Mouse (Mus musculus) cortical plate, adult 2 months (tissue): Measurements from ENCODE around the gene Spryd4. TPM values are rescaled to one million over a fixed set of nuclear protein-coding genes. Genes with fewer than 3 reads are reported as not detected.
"Not testable (repeated sequence)": the region's sequence is repeated elsewhere in the genome, so short reads cannot be mapped to it uniquely, and the experiment has no call there.

Source experiments
- H3K27ac ChIP-seq: fragments of 200-500 bp; 2 replicates; pipeline ENCODE4 v1.5.1; 2012; ENCODE audit warnings: low read length, control low read depth, inconsistent platforms; ENCODE audit not compliant: insufficient read depth
- H3K4me1 ChIP-seq: fragments of 200-500 bp; 2 replicates; pipeline ENCODE4 v1.6.1; 2011; ENCODE audit warnings: low read length; ENCODE audit not compliant: control insufficient read depth, insufficient read depth
- H3K4me3 ChIP-seq: fragments of 200-500 bp; 2 replicates; pipeline ENCODE4 v1.5.1; 2011; ENCODE audit warnings: mild to moderate bottlenecking, low read length, control low read depth; ENCODE audit not compliant: insufficient read depth
- CTCF ChIP-seq: fragments of 200-500 bp; IDR thresholded peaks from 2 replicates; pipeline ENCODE4 v1.5.1; 2011; ENCODE audit warnings: mild to moderate bottlenecking, control low read depth, low read length; ENCODE audit not compliant: insufficient read depth; ENCODE audit errors: extremely low read depth
- POLR2A ChIP-seq: fragments of 200-500 bp; IDR thresholded peaks from 2 replicates; pipeline ENCODE4 v1.6.1; 2011; ENCODE audit warnings: mild to moderate bottlenecking, low read length, control low read depth; ENCODE audit not compliant: insufficient read depth; ENCODE audit errors: extremely low read depth
- polyA plus RNA-seq: library from polyadenylated mRNA; depleted of rRNA; stranded (reverse); fragments of >200 nt; gene quantifications from 2 replicates; pipeline ENCODE4 v1.2.3, GENCODE M21; 2012

Gene Spryd4
- polyA plus RNA-seq, 1 experiment: 10.0 TPM

GRCm38 (mm10) chr10:128191472-128191871, 20.1 kb downstream of the Spryd4 start:
- no peaks in the 10 kb centered on the region for H3K4me1 ChIP-seq
- no peak overlapping the region for H3K4me3 ChIP-seq
- TF ChIP-seq POLR2A (no peak), CTCF (no peak)
- no peak overlapping the region for H3K27ac ChIP-seq

GRCm38 (mm10) chr10:128188242-128188877, 23.2 kb downstream of the Spryd4 start:
- no peak for TF ChIP-seq POLR2A
- peak; percentile 77 for TF ChIP-seq CTCF
- H3K27ac ChIP-seq: no peak overlapping the region
- H3K4me1 ChIP-seq: no peaks in the 10 kb centered on the region
- no peak overlapping the region for H3K4me3 ChIP-seq

GRCm38 (mm10) chr10:128187181-128187605, 24.4 kb downstream of the Spryd4 start:
- H3K4me3 ChIP-seq: no peak overlapping the region
- TF ChIP-seq POLR2A: no peak
- no peak for TF ChIP-seq CTCF
- no peak overlapping the region for H3K27ac ChIP-seq
- H3K4me1 ChIP-seq: no peaks in the 10 kb centered on the region

GRCm38 (mm10) chr10:128185959-128186358, 25.6 kb downstream of the Spryd4 start:
- TF ChIP-seq POLR2A: no peak
- TF ChIP-seq CTCF: peak; percentile 98

GRCm38 (mm10) chr10:128185277-128185940, 26.2 kb downstream of the Spryd4 start:
- TF ChIP-seq CTCF: no peak
- no peak for TF ChIP-seq POLR2A
- no peak overlapping the region for H3K27ac ChIP-seq
- no peak overlapping the region for H3K4me3 ChIP-seq
- no peaks in the 10 kb centered on the region for H3K4me1 ChIP-seq

More at GRCm38 (mm10) chr10:128185959-128186358, 25.6 kb downstream of the Spryd4 start:
- H3K27ac ChIP-seq: no peak overlapping the region
- no peaks in the 10 kb centered on the region for H3K4me1 ChIP-seq
- H3K4me3 ChIP-seq: no peak overlapping the region

GRCm38 (mm10) chr10:128184296-128184695, 27.3 kb downstream of the Spryd4 start:
- Histone ChIP-seq H3K4me3 (no peak overlapping the region), H3K27ac (no peak overlapping the region), H3K4me1 (no peaks in the 10 kb centered on the region)
- TF ChIP-seq POLR2A (no peak), CTCF (no peak)

GRCm38 (mm10) chr10:128179989-128180388, 31.6 kb downstream of the Spryd4 start, which contains the start of gene Rbms2:
Gene Rbms2, minus strand, starts transcription at chr10:128180297.
- H3K4me3 ChIP-seq: peak within 1 kb of the TSS; percentile 34
- peak within 1 kb of the TSS; percentile 80 for H3K27ac ChIP-seq

GRCm38 (mm10) chr10:128177316-128177715, 34.3 kb downstream of the Spryd4 start:
- TF ChIP-seq POLR2A (no peak), CTCF (no peak)
- Histone ChIP-seq H3K4me3 (no peak overlapping the region), H3K27ac (no peak overlapping the region), H3K4me1 (peaks cover 2% of the 10 kb centered on the region; the same call in 1 of the 2 replicates)

More at GRCm38 (mm10) chr10:128179989-128180388, 31.6 kb downstream of the Spryd4 start, which contains the start of gene Rbms2:
- TF ChIP-seq CTCF (no peak), POLR2A (no peak)
- H3K4me1 ChIP-seq: peaks cover 2% of the 10 kb centered on the region; the same call in 1 of the 2 replicates

GRCm38 (mm10) chr10:128175996-128176755, 35.4 kb downstream of the Spryd4 start:
- Histone ChIP-seq H3K4me3 (peak overlapping the region; percentile 74), H3K27ac (no peak overlapping the region), H3K4me1 (peaks cover 2% of the 10 kb centered on the region; the same call in 1 of the 2 replicates)
- no peak for TF ChIP-seq POLR2A
- no peak for TF ChIP-seq CTCF

GRCm38 (mm10) chr10:128175302-128175701, 36.3 kb downstream of the Spryd4 start:
- Histone ChIP-seq H3K27ac (no peak overlapping the region), H3K4me1 (peaks cover 2% of the 10 kb centered on the region; the same call in 1 of the 2 replicates), H3K4me3 (peak overlapping the region; percentile 74)
- TF ChIP-seq POLR2A: no peak
- TF ChIP-seq CTCF: no peak

GRCm38 (mm10) chr10:128171348-128171747, 40.3 kb downstream of the Spryd4 start:
- H3K4me1 ChIP-seq, H3K27ac ChIP-seq, H3K4me3 ChIP-seq: not testable (repeated sequence)
